Mouse (Mus musculus) erythroblast, embryonic 14.5 days (primary cell): ENCODE measurements around the gene Gtpbp6.

ENCODE experiments used
- GATA1 ChIP-seq: IDR thresholded peaks from 2 replicates; pipeline ENCODE4 v1.6.1; 2012; ENCODE audit warnings: low read length, inconsistent platforms, mixed read lengths
- TAL1 ChIP-seq: IDR thresholded peaks from 3 replicates; pipeline ENCODE4 v1.6.1; 2012; ENCODE audit warnings: low read length, inconsistent platforms, mixed read lengths

GRCm38 (mm10) chr5:110057637-110058408, 50.2 kb downstream of the Gtpbp6 start:
- TF ChIP-seq GATA1 = no peak
- TF ChIP-seq TAL1 = no peak
